Mouse (Mus musculus) MEL (cell line): ENCODE measurements around the gene Smtn. TPM values are rescaled to one million over a fixed set of nuclear protein-coding genes. Genes with fewer than 3 reads are reported as not detected.

Experiments used
- DNase-seq: peaks from one replicate; pipeline ENCODE4 v3.0.0; 2011; ENCODE audit warnings: low read depth, low spot score
- H3K27ac ChIP-seq: 2 replicates; pipeline ENCODE4 v1.5.1; 2012; ENCODE audit warnings: low read depth, mild to moderate bottlenecking, control low read depth, low read length, moderate library complexity; ENCODE audit not compliant: control insufficient read depth
- H3K27me3 ChIP-seq, 2 experiments: fragments of 150-350 bp in 1 of 2; sonication (generic) in 1 of 2; 2 replicates each; pipeline ENCODE4 v1.6.1; 2012; ENCODE audit warnings: low read length in 2 of 2, mild to moderate bottlenecking in 2 of 2, improper control_type of control experiment in 1 of 2, moderate library complexity in 1 of 2; ENCODE audit not compliant: insufficient read depth in 2 of 2, control insufficient read depth in 1 of 2
- H3K36me3 ChIP-seq, 2 experiments: 2 replicates each; pipeline ENCODE4 v1.6.1; 2012 to 2014; ENCODE audit warnings: low read length in 2 of 2, improper control_type of control experiment in 1 of 2, inconsistent platforms in 1 of 2, mild to moderate bottlenecking in 1 of 2; ENCODE audit not compliant: insufficient read depth in 2 of 2, control insufficient read depth in 1 of 2
- H3K4me1 ChIP-seq, 2 experiments: fragments of 150-350 bp in 1 of 2; sonication (generic) in 1 of 2; 2 replicates each; pipeline ENCODE4 v1.6.1; 2012; ENCODE audit warnings: low read length in 2 of 2, improper control_type of control experiment in 1 of 2, mild to moderate bottlenecking in 1 of 2; ENCODE audit not compliant: insufficient read depth in 2 of 2, control insufficient read depth in 1 of 2
- H3K4me3 ChIP-seq, 2 experiments: fragments of 150-350 bp in 1 of 2; sonication (generic) in 1 of 2; 2 replicates each; pipeline ENCODE4 v1.5.1; 2012; ENCODE audit warnings: low read depth in 2 of 2, low read length in 2 of 2, mild to moderate bottlenecking in 2 of 2, moderate library complexity in 2 of 2, control low read depth in 1 of 2, improper control_type of control experiment in 1 of 2; ENCODE audit not compliant: control insufficient read depth in 1 of 2, insufficient read depth in 1 of 2
- H3K79me2 ChIP-seq: 2 replicates; pipeline ENCODE4 v1.6.1; 2012; ENCODE audit warnings: mild to moderate bottlenecking, low read length, moderate library complexity; ENCODE audit not compliant: control insufficient read depth, poor library complexity, insufficient read depth
- H3K9ac ChIP-seq: 2 replicates; pipeline ENCODE4 v1.6.1; 2012; ENCODE audit warnings: low read depth, mild to moderate bottlenecking, control low read depth, low read length, moderate library complexity; ENCODE audit not compliant: control insufficient read depth, poor library complexity, severe bottlenecking
- H3K9me3 ChIP-seq: fragments of 150-350 bp; sonication (generic); replicated peaks from 2 replicates; pipeline ENCODE4 v1.6.1; 2012; ENCODE audit warnings: mild to moderate bottlenecking, low read length, improper control_type of control experiment, moderate library complexity; ENCODE audit not compliant: insufficient read depth
- CHD2 ChIP-seq: IDR thresholded peaks from 2 replicates; pipeline ENCODE4 v1.6.1; 2011; ENCODE audit warnings: low read length, improper control_type of control experiment
- CTCF ChIP-seq, 3 experiments: IDR thresholded peaks in 2 of 3; conservative IDR thresholded peaks in 1 of 3; 2 replicates each; pipeline ENCODE4 v1.5.1; 2011 to 2012; ENCODE audit warnings: low read length in 3 of 3, low read depth in 2 of 3, mild to moderate bottlenecking in 2 of 3, improper control_type of control experiment in 1 of 3, inconsistent platforms in 1 of 3, mixed read lengths in 1 of 3, moderate library complexity in 1 of 3; ENCODE audit not compliant: control insufficient read depth in 1 of 3, insufficient read depth in 1 of 3, poor library complexity in 1 of 3, severe bottlenecking in 1 of 3
- MAZ ChIP-seq: IDR thresholded peaks from 2 replicates; pipeline ENCODE4 v1.6.1; 2012; ENCODE audit warnings: low read depth, mild to moderate bottlenecking, inconsistent platforms, low read length, improper control_type of control experiment
- MYB ChIP-seq: IDR thresholded peaks from 2 replicates; pipeline ENCODE4 v1.6.1; 2011; ENCODE audit warnings: mild to moderate bottlenecking, low read depth, low read length, improper control_type of control experiment
- MYC ChIP-seq: IDR thresholded peaks from 2 replicates; pipeline ENCODE4 v1.6.1; 2011; ENCODE audit warnings: low read depth, mild to moderate bottlenecking, low read length, improper control_type of control experiment, moderate library complexity
- NELFE ChIP-seq: IDR thresholded peaks from 2 replicates; pipeline ENCODE4 v1.6.1; 2011; ENCODE audit warnings: low read depth, low read length, improper control_type of control experiment
- POLR2A ChIP-seq, 2 experiments: IDR thresholded peaks; 2 replicates each; pipeline ENCODE4 v1.6.1; 2011 to 2012; ENCODE audit warnings: low read length in 2 of 2, mild to moderate bottlenecking in 2 of 2, control low read depth in 1 of 2, improper control_type of control experiment in 1 of 2, low read depth in 1 of 2, moderate library complexity in 1 of 2; ENCODE audit not compliant: control insufficient read depth in 1 of 2, insufficient read depth in 1 of 2, poor library complexity in 1 of 2
- POLR2AphosphoS2 ChIP-seq: IDR thresholded peaks from 2 replicates; pipeline ENCODE4 v1.6.1; 2011; ENCODE audit warnings: low read length, improper control_type of control experiment
- POLR2AphosphoS5 ChIP-seq: IDR thresholded peaks from 2 replicates; pipeline ENCODE4 v1.6.1; 2012; ENCODE audit warnings: low read depth, borderline replicate concordance, mild to moderate bottlenecking, inconsistent platforms, low read length, moderate library complexity, mixed read lengths
- RCOR1 ChIP-seq: IDR thresholded peaks from 2 replicates; pipeline ENCODE4 v1.6.1; 2012; ENCODE audit warnings: low read depth, mild to moderate bottlenecking, inconsistent platforms, low read length, improper control_type of control experiment
- SIN3A ChIP-seq: IDR thresholded peaks from 2 replicates; pipeline ENCODE4 v1.6.1; 2012; ENCODE audit warnings: low read length, improper control_type of control experiment, inconsistent platforms
- TAL1 ChIP-seq: IDR thresholded peaks from 2 replicates; pipeline ENCODE4 v1.6.1; 2012; ENCODE audit warnings: mild to moderate bottlenecking, inconsistent platforms, low read length, moderate library complexity, mixed read lengths
- ZMIZ1 ChIP-seq: IDR thresholded peaks from 2 replicates; pipeline ENCODE4 v1.6.1; 2012; ENCODE audit warnings: low read depth, mild to moderate bottlenecking, inconsistent platforms, low read length, improper control_type of control experiment, moderate library complexity
- polyA plus RNA-seq, 2 experiments: library from polyadenylated mRNA; stranded (reverse) in 1 of 2; unstranded in 1 of 2; fragments of >175 nt in 1 of 2; fragments of >200 nt in 1 of 2; gene quantifications; 2 replicates each; pipeline versions ENCODE4 v1.2.1 to v1.2.4; 2012; ENCODE audit warnings: low replicate concordance in 2 of 2, low read depth in 1 of 2; ENCODE audit not compliant: insufficient read length in 2 of 2, insufficient read depth in 1 of 2, missing spikeins in 1 of 2
- total RNA-seq: library from RNA; depleted of rRNA; stranded (reverse); fragments of 300-350 nt; gene quantifications from 2 replicates; pipeline ENCODE4 v1.2.3, GENCODE M21; 2012

Smtn gene
- total and polyA plus RNA-seq, 3 experiments = 203 to 370 TPM; not detected in 1

GRCm38 (mm10) chr11:3521339-3522224 lies 18.8 kb downstream of the Smtn start:
- DNase-seq = no peak
- H3K79me2 ChIP-seq = peaks cover 26% of the 10 kb centered on the region
- no peaks in the 10 kb centered on the region for H3K27me3 ChIP-seq
- H3K4me1 ChIP-seq = peaks cover 0 to 40% of the 10 kb centered on the region in 2 experiments; a peak in 3 of 4 replicates
- H3K4me3 ChIP-seq = no peak overlapping the region
- TF ChIP-seq POLR2AphosphoS2 (peak; percentile 66; the same call in 1 of the 2 replicates), CTCF (IDR thresholded peaks at IDR 0.05 in 2 of 3, conservative IDR thresholded peaks at IDR 0.05 in 1 of 3; ENCODE audit: control insufficient read depth in 1 of 3, insufficient read depth in 1 of 3, low read depth in 2 of 3, low read length in 3 of 3, poor library complexity in 1 of 3, severe bottlenecking in 1 of 3) (no peak), NELFE (no peak), POLR2A (IDR thresholded peaks at IDR 0.05; ENCODE audit: control insufficient read depth in 1 of 2, insufficient read depth in 1 of 2, low read depth in 1 of 2, low read length in 2 of 2, poor library complexity in 1 of 2) (peak in 1 of 2 experiments; percentile 58; a peak in 1 of 4 replicates), POLR2AphosphoS5 (peak; percentile 50; the same call in 1 of the 2 replicates), ZMIZ1 (peak; percentile 82), MYB (0 out of 2 replicates have a peak, but pooled peaks have one; percentile 8)
- peaks cover 11 to 20% of the 10 kb centered on the region in 2 experiments; a peak in 3 of 4 replicates for H3K36me3 ChIP-seq
- H3K9ac ChIP-seq = no peak overlapping the region
- H3K27ac ChIP-seq = peak overlapping the region; percentile 2; the same call in 1 of the 2 replicates
- no peaks in the 10 kb centered on the region for H3K9me3 ChIP-seq

DNA sequence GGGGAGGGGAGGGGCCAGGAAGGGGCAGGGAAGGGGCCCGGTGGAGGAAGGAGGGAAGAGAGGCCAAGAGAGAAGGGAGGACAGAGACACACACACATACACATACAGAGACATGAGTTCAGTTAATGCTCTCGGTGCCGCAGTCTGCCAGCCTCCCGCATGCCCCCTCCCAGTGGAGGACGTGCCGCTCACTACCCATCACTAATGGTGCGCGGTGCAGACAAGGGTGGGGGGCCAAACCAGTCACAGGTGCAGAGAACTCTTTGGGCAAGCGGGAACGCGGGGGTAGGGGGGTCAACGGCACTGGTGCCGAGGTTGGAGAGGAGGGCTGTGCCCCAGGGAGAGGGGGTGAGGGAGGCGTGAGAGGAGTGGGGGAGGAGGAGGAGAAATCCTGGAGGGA lies 19.5 kb downstream of the Smtn start:
- Histone ChIP-seq H3K4me1 (peaks cover 0 to 44% of the 10 kb centered on the region in 2 experiments; a peak in 3 of 4 replicates), H3K4me3 (no peak overlapping the region), H3K36me3 (peaks cover 11 to 19% of the 10 kb centered on the region in 2 experiments; a peak in 3 of 4 replicates), H3K9ac (no peak overlapping the region), H3K9me3 (no peaks in the 10 kb centered on the region), H3K27ac (no peak overlapping the region), H3K79me2 (peaks cover 25% of the 10 kb centered on the region), H3K27me3 (no peaks in the 10 kb centered on the region)
- TF ChIP-seq RCOR1 = no peak
- no peak for TF ChIP-seq CHD2
- TF ChIP-seq MAZ = no peak
- no peak for TF ChIP-seq TAL1
- no peak for TF ChIP-seq SIN3A
- no peak for TF ChIP-seq MYC
- no peak; the same call in 1 of the 2 replicates for TF ChIP-seq POLR2AphosphoS5
- peak; percentile 46 for DNase-seq
